Mouse (Mus musculus): Measurements from ENCODE around the gene Ptpn3.

DNA sequence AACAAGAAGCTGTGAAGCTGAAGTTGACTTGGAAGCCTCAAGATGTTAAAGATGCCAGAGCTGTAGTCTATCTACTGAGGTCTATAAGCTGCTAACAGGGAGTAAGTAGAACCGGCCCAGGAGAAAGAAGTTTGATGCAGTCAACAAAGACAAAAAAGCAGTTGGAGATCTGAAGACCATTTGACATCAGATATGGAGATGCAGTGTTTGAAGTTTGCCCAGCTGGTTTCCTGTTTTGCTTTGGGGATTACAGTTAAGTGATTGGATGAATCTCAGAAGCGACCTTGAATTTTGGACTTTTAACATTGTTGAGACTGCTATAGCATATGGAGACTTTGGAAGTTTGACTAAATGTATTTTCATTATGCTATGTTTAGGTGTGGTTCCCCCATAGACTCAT, 48.9 kb upstream of the Ptpn3 start:
- TF ChIP-seq ELF1 (IDR thresholded peaks at IDR 0.05; ENCODE audit: low read depth, low read length) (no peak), GATA1 (IDR thresholded peaks at IDR 0.05; ENCODE audit: low read depth, low read length) (no peak), CTCF (IDR thresholded peaks at IDR 0.05 in 2 of 3, conservative IDR thresholded peaks at IDR 0.05 in 1 of 3; ENCODE audit: control insufficient read depth in 1 of 3, insufficient read depth in 1 of 3, low read depth in 2 of 3, low read length in 3 of 3, poor library complexity in 1 of 3, severe bottlenecking in 1 of 3) (no peak)
